Mouse (Mus musculus): Measurements from ENCODE around the gene Bcl3. TPM values are rescaled to one million over a fixed set of nuclear protein-coding genes. Genes with fewer than 3 reads are reported as not detected.
A peak's percentile ranks its signal among the peaks of the same experiment; 100 is the strongest.
"Not testable (repeated sequence)": the region's sequence is repeated elsewhere in the genome, so short reads cannot be mapped to it uniquely, and the experiment has no call there.

Gene Bcl3
- polyA plus RNA-seq, 1 experiment from 2014 or later, result 0.78 TPM

DNA sequence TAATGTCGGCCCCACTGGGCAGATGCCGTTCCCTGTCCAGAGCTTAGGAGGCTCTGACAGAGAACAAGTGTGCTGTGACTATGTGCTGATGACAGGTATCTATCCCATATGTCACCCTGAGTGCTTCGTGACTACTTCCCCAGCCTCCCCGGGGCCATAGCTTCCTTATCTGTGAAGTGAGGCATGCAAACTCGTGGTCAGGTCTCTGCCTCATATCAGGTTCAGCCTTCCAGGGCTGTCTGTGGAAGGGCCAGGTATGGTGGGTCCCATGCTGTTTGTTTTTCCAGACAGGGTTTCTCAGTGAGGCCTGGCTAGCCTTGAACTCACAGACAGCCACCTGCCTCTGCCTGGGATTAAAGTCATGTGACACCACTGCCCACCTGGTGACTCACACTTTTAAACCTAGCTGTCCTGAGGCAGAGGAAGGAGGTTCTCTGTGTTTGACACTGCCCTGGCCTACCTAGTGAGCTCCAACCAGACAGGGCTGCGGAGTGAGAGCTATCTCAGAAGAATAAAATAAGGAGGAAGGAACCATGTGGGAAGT is 8.9 kb downstream of the Bcl3 start:
- peaks cover 100% of the 10 kb centered on the region for H3K27me3 ChIP-seq (ENCODE audit: insufficient read depth, poor library complexity, severe bottlenecking)
- WGBS, result 81% methylated on average over 6 of the region's 6 CpGs

DNA sequence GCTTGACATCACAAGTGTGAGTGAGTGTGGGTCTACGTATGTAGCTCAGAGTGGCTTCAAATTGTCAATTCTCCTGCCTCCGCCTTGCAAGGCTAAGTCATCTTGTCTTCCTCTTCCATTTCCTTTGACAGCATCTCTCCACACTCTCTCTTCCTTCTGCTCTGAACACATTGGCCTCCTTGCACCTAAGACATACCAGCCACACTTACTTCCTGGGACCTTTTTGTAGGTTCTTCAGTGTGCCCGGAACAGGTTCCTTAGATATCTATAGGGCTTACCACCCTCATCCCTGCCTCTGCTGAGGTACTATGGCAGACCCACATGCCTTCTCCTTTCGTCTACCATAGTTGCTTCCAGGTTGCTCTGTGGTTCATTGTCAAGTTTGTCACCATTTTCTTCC is 9.4 kb downstream of the Bcl3 start:
- peaks cover 100% of the 10 kb centered on the region for H3K27me3 ChIP-seq (ENCODE audit: insufficient read depth, poor library complexity, severe bottlenecking)
- peaks cover 45% of the 10 kb centered on the region for H3K4me1 ChIP-seq (replicated peaks)
- H3K27ac ChIP-seq, result no peak overlapping the region
- no peaks in the 10 kb centered on the region for H3K36me3 ChIP-seq
- DNase-seq (ENCODE audit: low spot score), result no peak
- WGBS, result 79% methylated on average over 4 of the region's 4 CpGs
- H3K9me3 ChIP-seq, result peaks cover 3% of the 10 kb centered on the region; the same call in 1 of the 2 replicates
- no peak overlapping the region for H3K4me3 ChIP-seq

More for the DNA sequence above, 8.9 kb downstream of the Bcl3 start:
- no peak overlapping the region for H3K27ac ChIP-seq
- H3K4me1 ChIP-seq (replicated peaks), result peaks cover 44% of the 10 kb centered on the region
- H3K4me3 ChIP-seq, result no peak overlapping the region
- no peak for DNase-seq (ENCODE audit: low spot score)
- peaks cover 3% of the 10 kb centered on the region; the same call in 1 of the 2 replicates for H3K9me3 ChIP-seq
- no peaks in the 10 kb centered on the region for H3K36me3 ChIP-seq

DNA sequence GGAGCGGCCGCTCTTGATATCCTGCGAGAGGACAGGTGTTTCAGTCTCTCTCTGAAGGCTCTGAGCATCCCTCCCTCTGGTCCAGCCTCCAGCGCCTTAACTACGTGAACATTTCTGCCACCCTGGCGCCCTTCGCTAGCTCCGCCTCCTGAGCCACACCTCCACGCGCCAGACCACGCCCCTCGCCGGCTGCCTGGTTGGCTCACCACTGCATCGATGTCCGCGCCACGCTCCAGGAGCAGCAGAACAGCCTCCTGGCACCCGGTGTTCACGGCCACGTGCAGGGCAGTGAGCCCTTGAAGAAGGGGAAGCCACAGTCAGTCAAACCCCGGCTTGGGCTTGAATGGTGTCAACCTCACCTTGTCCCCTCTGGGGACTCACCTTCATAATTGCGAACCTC is 11.5 kb downstream of the Bcl3 start:
- Histone ChIP-seq H3K9me3 (peaks cover 3% of the 10 kb centered on the region; the same call in 1 of the 2 replicates), H3K36me3 (no peaks in the 10 kb centered on the region), H3K4me3 (peak overlapping the region; percentile 32), H3K27me3 (ENCODE audit: insufficient read depth, poor library complexity, severe bottlenecking) (peaks cover 81% of the 10 kb centered on the region), H3K27ac (no peak overlapping the region), H3K4me1 (replicated peaks) (peaks cover 27% of the 10 kb centered on the region)
- DNase-seq (ENCODE audit: low spot score), result peak; percentile 37
- 2% methylated on average over 22 of the region's 22 CpGs for WGBS

DNA sequence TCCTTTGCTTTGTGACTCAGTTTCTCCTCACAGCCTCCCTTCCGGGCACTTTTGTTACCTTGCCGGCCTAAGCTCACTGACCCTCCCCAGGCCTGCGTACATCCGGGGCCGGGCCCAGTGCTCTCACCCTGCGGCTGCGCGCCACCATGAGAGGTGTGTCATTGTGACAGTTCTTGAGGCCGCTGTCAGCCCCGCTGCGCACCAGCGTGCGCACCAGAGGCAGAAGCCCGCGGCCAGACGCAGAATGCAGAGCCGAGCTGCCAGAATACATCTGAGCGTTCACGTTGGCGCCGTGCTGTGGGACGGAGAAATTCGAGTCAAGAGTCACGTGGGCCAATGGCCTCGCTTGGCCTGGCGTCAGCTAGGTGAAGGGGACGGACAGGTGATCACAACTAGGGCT is 13.2 kb downstream of the Bcl3 start:
- peak; percentile 31 for DNase-seq (ENCODE audit: low spot score)
- Histone ChIP-seq H3K36me3 (no peaks in the 10 kb centered on the region), H3K9me3 (peaks cover 5% of the 10 kb centered on the region; the same call in 1 of the 2 replicates), H3K27ac (no peak overlapping the region; the same call in 1 of the 2 replicates), H3K4me1 (replicated peaks) (peaks cover 18% of the 10 kb centered on the region), H3K4me3 (peak overlapping the region; percentile 42), H3K27me3 (ENCODE audit: insufficient read depth, poor library complexity, severe bottlenecking) (peaks cover 64% of the 10 kb centered on the region)
- 2% methylated on average over 27 of the region's 27 CpGs for WGBS

DNA sequence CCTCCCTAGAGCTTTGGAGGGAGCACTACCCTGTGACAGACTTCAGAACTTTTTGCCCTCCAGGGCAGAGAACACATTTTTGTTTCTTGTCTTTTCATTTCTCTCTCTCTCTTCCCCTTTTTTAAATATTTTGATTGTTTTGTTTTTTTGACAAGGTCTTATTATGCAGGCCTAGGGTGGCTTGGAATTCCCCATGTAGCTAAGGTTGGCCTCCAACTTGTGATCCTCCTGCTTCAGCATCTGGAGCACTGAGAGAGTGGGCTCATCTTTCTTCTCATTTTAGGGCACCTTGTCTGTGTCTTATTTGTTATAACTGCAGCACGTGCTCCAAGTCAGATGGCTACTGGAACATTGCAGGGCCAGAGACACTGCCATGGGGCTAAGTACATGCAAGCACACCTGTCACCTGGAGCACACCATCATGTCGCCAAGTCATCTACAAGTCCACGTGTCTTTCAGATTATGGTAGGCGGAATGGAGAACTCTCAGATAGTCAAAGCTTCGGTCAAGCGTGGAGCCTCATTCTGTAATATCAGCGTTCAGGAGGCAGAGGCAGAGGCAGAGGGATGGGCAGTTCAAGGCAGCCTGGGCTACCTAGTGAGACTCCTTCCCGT is 16.1 kb downstream of the Bcl3 start:
- H3K36me3 ChIP-seq, result no peaks in the 10 kb centered on the region
- no peak for DNase-seq (ENCODE audit: low spot score)
- 82% methylated on average over 8 of the region's 8 CpGs for WGBS
- no peak overlapping the region for H3K4me3 ChIP-seq
- peaks cover 5% of the 10 kb centered on the region; the same call in 1 of the 2 replicates for H3K9me3 ChIP-seq
- H3K27ac ChIP-seq, result no peak overlapping the region
- H3K4me1 ChIP-seq (replicated peaks), result peaks cover 18% of the 10 kb centered on the region
- H3K27me3 ChIP-seq (ENCODE audit: insufficient read depth, poor library complexity, severe bottlenecking), result peaks cover 39% of the 10 kb centered on the region

DNA sequence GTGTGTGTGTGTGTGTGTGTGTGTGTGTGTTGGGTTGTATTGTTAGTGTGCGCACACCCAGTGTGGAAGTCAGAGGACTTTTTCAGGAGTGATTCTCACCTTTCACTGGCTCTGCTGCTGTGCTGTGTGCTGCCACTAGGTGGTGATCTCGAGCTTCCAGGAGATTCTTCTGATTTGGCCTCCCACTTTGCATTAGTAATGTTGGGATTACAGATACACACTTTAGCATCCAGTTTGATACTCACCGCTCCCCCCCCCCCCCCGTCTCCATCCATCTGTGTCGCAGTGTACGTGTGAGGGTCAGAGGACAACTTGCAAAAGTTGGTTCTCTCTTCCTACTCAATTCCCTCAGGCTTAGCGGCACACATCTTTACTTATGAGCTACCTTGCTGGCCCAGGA is 19.6 kb downstream of the Bcl3 start:
- Histone ChIP-seq H3K27me3 (ENCODE audit: insufficient read depth, poor library complexity, severe bottlenecking) (peaks cover 4% of the 10 kb centered on the region), H3K36me3 (no peaks in the 10 kb centered on the region), H3K4me3 (no peak overlapping the region), H3K4me1 (replicated peaks) (no peaks in the 10 kb centered on the region), H3K27ac (no peak overlapping the region), H3K9me3 (peaks cover 5% of the 10 kb centered on the region; the same call in 1 of the 2 replicates)
- WGBS, result 24% methylated on average over 7 of the region's 7 CpGs
- DNase-seq (ENCODE audit: low spot score), result peak; percentile 75

DNA sequence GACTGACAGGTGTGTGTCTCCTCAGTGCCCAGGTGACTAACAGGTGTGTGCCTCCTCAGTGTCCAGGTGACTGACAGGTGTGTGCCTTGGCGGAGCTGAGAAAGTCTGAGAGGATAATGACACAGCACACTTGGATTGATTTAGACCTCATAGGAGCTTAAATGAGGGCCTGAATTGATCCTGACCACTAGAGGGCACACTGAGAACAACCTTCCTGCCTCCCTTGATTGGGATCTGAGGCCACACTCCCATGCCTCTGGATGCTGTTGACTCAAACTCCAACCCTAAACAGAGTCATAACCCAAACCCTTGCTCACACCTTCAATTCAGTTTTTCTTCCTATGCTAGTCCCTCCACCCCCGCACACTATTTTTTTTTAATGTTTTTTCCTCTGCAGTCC is 21.8 kb downstream of the Bcl3 start:
- 30% methylated on average over 2 of the region's 2 CpGs for WGBS
- H3K4me1 ChIP-seq (replicated peaks), result 0 out of 2 replicates have a peak, but pooled peaks cover 5% of the 10 kb centered on the region
- peaks cover 24% of the 10 kb centered on the region for H3K27me3 ChIP-seq (ENCODE audit: insufficient read depth, poor library complexity, severe bottlenecking)
- no peaks in the 10 kb centered on the region for H3K36me3 ChIP-seq
- peak; percentile 30 for DNase-seq (ENCODE audit: low spot score)
- no peak overlapping the region for H3K4me3 ChIP-seq
- no peak overlapping the region for H3K27ac ChIP-seq
- H3K9me3 ChIP-seq, result peaks cover 5% of the 10 kb centered on the region; the same call in 1 of the 2 replicates

DNA sequence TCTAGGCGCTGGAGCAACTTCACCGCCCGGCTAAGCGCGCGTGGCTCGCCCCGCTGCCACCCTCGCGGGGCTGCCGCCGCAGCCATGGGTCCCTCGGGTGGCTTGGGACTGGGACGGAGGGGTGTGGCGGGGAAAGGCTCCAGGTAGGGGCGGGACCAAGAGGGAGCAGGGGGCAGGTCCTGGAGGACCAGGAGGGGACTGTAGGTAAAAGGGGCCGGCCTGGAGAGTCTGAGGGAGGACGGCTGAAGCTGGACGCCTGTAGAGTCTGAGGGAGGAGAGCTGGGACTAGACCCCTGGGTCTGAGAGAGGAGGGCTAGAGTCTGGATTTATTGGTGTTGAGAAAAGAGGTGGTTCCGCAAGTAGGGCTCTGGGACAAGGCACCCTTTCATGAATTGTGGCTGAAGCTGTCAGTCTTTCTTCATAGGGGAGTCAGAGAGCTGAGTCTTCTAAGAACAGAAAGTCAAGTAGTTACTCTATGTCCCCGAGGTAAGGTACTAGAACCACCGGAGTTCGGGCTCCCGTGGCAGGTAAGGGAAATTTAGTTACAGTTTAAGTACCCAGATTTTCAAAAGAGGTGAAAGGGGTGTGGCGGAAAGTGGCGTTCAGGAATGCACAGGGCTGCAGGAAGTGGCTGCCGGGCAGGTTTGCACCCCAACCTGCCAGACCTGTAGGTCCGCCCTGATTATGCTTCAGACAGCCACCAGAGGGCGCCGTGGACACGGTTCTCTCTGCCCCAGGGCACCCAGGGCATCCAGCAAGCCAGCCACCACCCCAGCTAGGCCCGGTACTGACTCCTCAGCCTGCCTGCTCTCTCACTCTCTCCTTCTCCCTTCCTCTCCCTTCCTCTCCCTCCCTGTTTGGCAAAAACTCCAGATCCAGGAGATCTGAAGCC is 25.6 kb downstream of the Bcl3 start, which contains the start of gene Cblc:
Gene Cblc, minus strand, starts transcription at position 113 of the 892 bp plus-strand sequence.
- Histone ChIP-seq H3K4me1 (replicated peaks) (0 out of 2 replicates have a peak, but pooled peaks cover 5% of the 10 kb centered on the region), H3K4me3 (peak within 1 kb of the TSS; percentile 34), H3K36me3 (no peaks in the 10 kb centered on the region), H3K27me3 (ENCODE audit: insufficient read depth, poor library complexity, severe bottlenecking) (peaks cover 29% of the 10 kb centered on the region), H3K27ac (no peak within 1 kb of the TSS), H3K9me3 (no peaks in the 10 kb centered on the region; the same call in 1 of the 2 replicates)
- peak; percentile 70 for DNase-seq (ENCODE audit: low spot score)
- WGBS, result 4% methylated on average over 32 of the region's 32 CpGs

DNA sequence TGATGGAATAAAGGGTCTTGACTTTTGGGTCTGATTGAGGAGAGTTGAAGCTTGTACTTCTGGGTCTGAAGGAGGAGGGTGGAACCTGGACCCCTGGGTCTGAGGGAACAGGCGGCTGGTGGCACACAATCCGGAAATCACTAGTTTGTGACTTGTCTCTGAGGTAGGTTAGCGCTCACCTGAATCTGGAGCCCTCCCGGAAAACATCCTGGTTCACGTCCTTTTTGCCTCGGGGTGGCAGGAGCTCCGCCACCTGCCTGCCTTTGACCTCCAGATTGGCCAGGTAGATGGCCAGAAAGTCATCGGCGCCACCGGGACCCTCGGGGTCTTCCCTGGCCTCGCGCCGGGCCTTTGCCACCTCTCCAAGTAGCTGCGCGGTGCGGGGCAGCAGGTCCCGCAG is 26.3 kb downstream of the Bcl3 start:
- 8% methylated on average over 18 of the region's 18 CpGs for WGBS
- H3K4me3 ChIP-seq, result peak overlapping the region; percentile 34

DNA sequence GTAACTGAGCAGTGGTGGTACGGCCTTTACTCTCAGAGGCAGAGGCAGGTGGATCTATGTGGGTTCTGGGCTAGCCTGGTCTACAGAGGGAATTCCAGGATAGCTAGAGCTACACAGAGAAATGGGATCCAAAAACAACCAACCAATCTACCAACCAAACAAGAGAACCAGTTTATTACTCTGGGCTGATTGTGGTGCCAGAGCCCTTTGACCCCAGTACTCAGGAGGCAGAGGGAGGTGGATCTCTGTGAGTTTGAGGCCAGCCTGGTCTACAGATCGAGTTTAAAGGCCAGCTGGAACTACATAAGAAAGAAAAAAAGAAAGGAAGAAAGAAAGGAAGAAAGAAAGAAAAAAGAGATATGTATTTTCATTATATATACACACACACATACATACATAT is 27.3 kb downstream of the Bcl3 start:
- Histone ChIP-seq H3K27ac (no peak overlapping the region), H3K4me3 (no peak overlapping the region), H3K9me3 (no peaks in the 10 kb centered on the region; the same call in 1 of the 2 replicates), H3K36me3 (no peaks in the 10 kb centered on the region), H3K4me1 (replicated peaks) (0 out of 2 replicates have a peak, but pooled peaks cover 5% of the 10 kb centered on the region), H3K27me3 (ENCODE audit: insufficient read depth, poor library complexity, severe bottlenecking) (peaks cover 37% of the 10 kb centered on the region)
- WGBS, result 75% methylated on average over 2 of the region's 2 CpGs
- DNase-seq (ENCODE audit: low spot score), result no peak

More for the DNA sequence above, 26.3 kb downstream of the Bcl3 start:
- H3K27me3 ChIP-seq (ENCODE audit: insufficient read depth, poor library complexity, severe bottlenecking), result peaks cover 29% of the 10 kb centered on the region
- H3K36me3 ChIP-seq, result no peaks in the 10 kb centered on the region
- H3K9me3 ChIP-seq, result no peaks in the 10 kb centered on the region; the same call in 1 of the 2 replicates
- no peak for DNase-seq (ENCODE audit: low spot score)
- 0 out of 2 replicates have a peak, but pooled peaks cover 5% of the 10 kb centered on the region for H3K4me1 ChIP-seq (replicated peaks)
- H3K27ac ChIP-seq, result no peak overlapping the region

DNA sequence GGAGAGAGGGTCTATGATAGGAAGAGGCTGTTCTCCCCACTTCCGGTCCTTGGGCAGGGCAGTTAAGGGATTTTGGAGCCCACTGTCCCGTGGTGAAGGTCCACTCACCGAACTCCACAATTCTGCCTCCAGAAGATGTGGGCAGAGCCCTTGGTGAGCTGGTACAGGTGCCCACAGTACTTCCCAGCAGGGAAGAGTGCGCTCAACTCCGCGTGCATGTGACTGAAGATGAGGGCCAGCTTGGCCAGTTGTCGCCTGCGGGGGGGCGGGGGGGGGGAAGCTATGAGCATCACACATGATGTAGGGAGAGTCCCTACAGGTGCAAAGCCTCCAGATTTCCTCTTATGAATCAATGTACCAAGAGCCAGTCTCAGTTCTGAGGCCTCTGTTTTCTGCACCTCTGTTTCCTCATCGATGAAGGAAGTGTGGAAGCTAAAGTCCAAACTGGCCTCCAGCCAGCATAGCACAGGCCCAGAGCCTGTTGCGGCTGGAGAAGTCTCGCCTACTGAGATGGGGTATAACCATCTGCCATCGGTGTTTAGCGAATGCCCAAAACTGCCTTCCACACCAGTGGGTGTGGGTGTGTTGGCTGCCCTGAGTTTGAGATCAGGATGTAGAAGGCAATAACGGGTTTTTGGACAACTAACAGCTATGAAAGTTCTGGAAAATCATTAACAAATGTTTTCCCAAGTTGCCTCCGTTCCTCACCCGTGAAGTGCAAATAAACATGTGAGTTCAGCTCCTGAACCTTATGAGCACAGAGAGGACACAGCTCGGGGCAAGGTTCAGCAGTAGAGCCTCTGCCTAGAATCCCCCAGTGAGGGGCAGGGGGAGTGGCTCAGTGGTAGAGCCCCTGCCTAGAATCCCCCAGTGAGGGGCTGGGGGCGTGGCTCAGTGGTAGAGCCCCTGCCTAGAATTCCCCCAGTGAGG is 29.6 kb downstream of the Bcl3 start:
- Histone ChIP-seq H3K4me1 (replicated peaks) (peaks cover 9% of the 10 kb centered on the region; the same call in 1 of the 2 replicates), H3K27me3 (ENCODE audit: insufficient read depth, poor library complexity, severe bottlenecking) (peaks cover 42% of the 10 kb centered on the region), H3K4me3 (no peak overlapping the region), H3K27ac (no peak overlapping the region), H3K36me3 (no peaks in the 10 kb centered on the region), H3K9me3 (peaks cover 3% of the 10 kb centered on the region; the same call in 1 of the 2 replicates)
- DNase-seq (ENCODE audit: low spot score), result no peak
- WGBS, result 89% methylated on average over 19 of the region's 19 CpGs

DNA sequence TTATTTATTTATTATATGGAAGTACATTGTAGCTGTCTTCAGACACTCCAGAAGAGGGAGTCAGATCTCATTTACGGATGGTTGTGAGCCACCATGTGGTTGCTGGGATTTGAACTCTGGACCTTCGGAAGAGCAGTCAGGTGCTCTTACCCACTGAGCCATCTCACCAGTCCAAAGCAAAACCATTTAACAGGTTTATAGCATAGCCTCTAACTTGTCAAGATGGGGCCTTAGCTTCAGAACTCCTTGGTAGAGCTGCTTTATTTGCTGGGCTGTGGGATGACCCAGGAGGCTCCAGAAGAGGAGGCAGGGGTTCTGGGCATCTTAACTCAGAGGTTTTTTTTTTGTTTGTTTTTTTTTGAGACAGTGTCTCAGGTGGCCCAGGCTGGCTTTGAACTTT is 31.1 kb downstream of the Bcl3 start:
- H3K9me3 ChIP-seq; DNase-seq (ENCODE audit: low spot score); H3K4me1 ChIP-seq (replicated peaks); H3K27ac ChIP-seq; H3K4me3 ChIP-seq; H3K36me3 ChIP-seq: not testable (repeated sequence)
- 86% methylated on average over 2 of the region's 2 CpGs for WGBS
- peaks cover 30% of the 10 kb centered on the region for H3K27me3 ChIP-seq (ENCODE audit: insufficient read depth, poor library complexity, severe bottlenecking)
